Mouse (Mus musculus) heart, postnatal 0 days (tissue): ENCODE measurements around the gene Hist1h2bh. TPM values are rescaled to one million over a fixed set of nuclear protein-coding genes. Genes with fewer than 3 reads are reported as not detected.

Experiments used
- ATAC-seq: fragments of 200-750 bp; cut with Nextera tagmentation; 2 replicates; pipeline ENCODE4 v1.8.0; 2017; ENCODE audit warnings: low read depth, moderate number of reproducible peaks, moderate library complexity; ENCODE audit not compliant: insufficient read depth
- DNase-seq: peaks from one replicate; pipeline ENCODE4 v3.0.0-alpha.2; 2016; ENCODE audit warnings: low spot score
- H3K27ac ChIP-seq: fragments of 300-500 bp; sonication (generic); 2 replicates; pipeline ENCODE4 v1.5.1; 2014; ENCODE audit warnings: low read depth, mild to moderate bottlenecking
- H3K27me3 ChIP-seq: fragments of 300-500 bp; sonication (generic); 2 replicates; pipeline ENCODE4 v1.6.1; 2014; ENCODE audit warnings: low read length, mixed read lengths; ENCODE audit not compliant: control insufficient read depth, insufficient read depth
- H3K36me3 ChIP-seq: fragments of 300-500 bp; sonication (generic); replicated peaks from 2 replicates; pipeline ENCODE4 v1.6.1; 2014; ENCODE audit warnings: low read length, mixed read lengths; ENCODE audit not compliant: control insufficient read depth, insufficient read depth
- H3K4me1 ChIP-seq: fragments of 300-500 bp; sonication (generic); 2 replicates; pipeline ENCODE4 v1.6.1; 2014; ENCODE audit warnings: antibody characterized with exemption; ENCODE audit not compliant: control insufficient read depth, insufficient read depth
- H3K4me2 ChIP-seq: fragments of 300-500 bp; sonication (generic); 2 replicates; pipeline ENCODE4 v1.6.1; 2014; ENCODE audit warnings: low read depth, mild to moderate bottlenecking, low read length, moderate library complexity
- H3K4me3 ChIP-seq: fragments of 300-500 bp; sonication (generic); 2 replicates; pipeline ENCODE4 v1.5.1; 2014; ENCODE audit warnings: low read depth, low read length
- H3K9ac ChIP-seq: fragments of 300-500 bp; sonication (generic); replicated peaks from 2 replicates; pipeline ENCODE4 v1.6.1; 2014; ENCODE audit warnings: low read depth, low read length, mixed read lengths
- H3K9me3 ChIP-seq: fragments of 300-500 bp; sonication (generic); replicated peaks from 2 replicates; pipeline ENCODE4 v1.6.1; 2016; ENCODE audit warnings: low read length; ENCODE audit not compliant: control insufficient read depth
- CTCF ChIP-seq: IDR thresholded peaks from 2 replicates; pipeline ENCODE4 v1.5.1; 2016; ENCODE audit warnings: antibody characterized with exemption, control low read depth, low read depth
- EP300 ChIP-seq: IDR thresholded peaks from 2 replicates; pipeline ENCODE4 v1.6.1; 2016; ENCODE audit warnings: antibody characterized with exemption, low read depth
- WGBS: fragments of 180-500 bp; shearing (Covaris S2); extraction: QIAGEN DNeasy Blood & Tissue Kit; methylation state at CpG from one replicate; pipeline ENCODE4 v1.1.7; 2014; 5-methylcytosine and 5-hydroxymethylcytosine counted together
- microRNA-seq: library from miRNA; unstranded; fragments of <30 nt; microRNA quantifications from one replicate; pipeline ENCODE4, GENCODE M21; 2016
- polyA plus RNA-seq: library from polyadenylated mRNA; unstranded; fragments of >200 nt; fragmentation: Nextera tagmentation; extraction: Ambion mirVana; gene quantifications from 2 replicates; pipeline ENCODE4 v1.2.1, GENCODE M21; 2015
- total RNA-seq: library from RNA; depleted of rRNA; stranded (reverse); fragments of >200 nt; gene quantifications from 2 replicates; pipeline ENCODE4 v1.2.3, GENCODE M21; 2014; ENCODE audit warnings: low replicate concordance; rRNA removed

Gene Hist1h2bh
- total and polyA plus RNA-seq, 2 experiments from 2014 or later: 0.31 to 82.5 TPM

- DNase-seq (no peak), ATAC-seq (no peak)
- Histone ChIP-seq H3K4me2 (no peak overlapping the region), H3K4me1 (no peaks in the 10 kb centered on the region), H3K9ac (no peak overlapping the region), H3K4me3 (no peak overlapping the region), H3K27ac (no peak overlapping the region), H3K36me3 (no peaks in the 10 kb centered on the region), H3K27me3 (no peaks in the 10 kb centered on the region), H3K9me3 (no peaks in the 10 kb centered on the region)
- TF ChIP-seq EP300 (no peak), CTCF (no peak)
- 79% methylated on average over 6 of the region's 6 CpGs for WGBS
Measured at GRCm38 (mm10) chr13:23495526-23495925, 47.7 kb downstream of the Hist1h2bh start.

- Histone ChIP-seq H3K9me3 (no peaks in the 10 kb centered on the region), H3K27me3 (no peaks in the 10 kb centered on the region), H3K36me3 (no peaks in the 10 kb centered on the region), H3K9ac (no peak overlapping the region), H3K4me1 (no peaks in the 10 kb centered on the region), H3K27ac (no peak overlapping the region), H3K4me3 (peak overlapping the region; percentile 38), H3K4me2 (peak overlapping the region; percentile 55)
- WGBS: 10% methylated on average over 14 of the region's 14 CpGs
- no peak for TF ChIP-seq CTCF
- TF ChIP-seq EP300: no peak
- DNase-seq: no peak
- no peak for ATAC-seq
Measured at GRCm38 (mm10) chr13:23491990-23492389, 51.2 kb downstream of the Hist1h2bh start.

Small RNA genes lying within 50 kb of the gene (microRNA-seq; reads per million reads assigned to microRNA genes)
- not detected for gene Gm44297
- gene Gm44359: not detected
- gene Gm44394: not detected
- 0.54 reads per million for gene n-TStga1

Other genes starting within 250 kb of the Hist1h2bh start
Only the 30 nearest of the 34 such genes appear.
- 10.0 and 11.9 TPM in 2 replicates for gene Zfp322a, start 174.2 kb downstream of the Hist1h2bh start, total RNA-seq
- gene Zfp322a, start 174.2 kb downstream of the Hist1h2bh start, polyA plus RNA-seq: 27.0 and 28.1 TPM in 2 replicates
- gene Abt1, start 119.5 kb downstream of the Hist1h2bh start, total RNA-seq: 6.7 and 7.4 TPM in 2 replicates
- gene Abt1, start 119.5 kb downstream of the Hist1h2bh start, polyA plus RNA-seq: 6.8 and 7.2 TPM in 2 replicates
- gene Btn1a1, start 77.5 kb downstream of the Hist1h2bh start, total RNA-seq: 0.27 TPM in 1 of 2 replicates, not detected in the other
- 0.14 and 0.18 TPM in 2 replicates for gene Btn1a1, start 77.5 kb downstream of the Hist1h2bh start, polyA plus RNA-seq
- not detected in 2 replicates for gene Btn2a2, start 54.5 kb downstream of the Hist1h2bh start, total RNA-seq
- gene Btn2a2, start 54.5 kb downstream of the Hist1h2bh start, polyA plus RNA-seq: 0.04 and 0.15 TPM in 2 replicates
- 3,824 and 4,565 TPM in 2 replicates for gene Hist1h4h, start 12.3 kb downstream of the Hist1h2bh start, total RNA-seq
- 30.4 and 37.5 TPM in 2 replicates for gene Hist1h4h, start 12.3 kb downstream of the Hist1h2bh start, polyA plus RNA-seq
- gene Hist1h2af, start 9.5 kb downstream of the Hist1h2bh start, total RNA-seq: 369 and 922 TPM in 2 replicates
- gene Hist1h2af, start 9.5 kb downstream of the Hist1h2bh start, polyA plus RNA-seq: 1.3 and 2.6 TPM in 2 replicates
- 709 and 989 TPM in 2 replicates for gene Hist1h3g, start 8.0 kb downstream of the Hist1h2bh start, total RNA-seq
- 2.4 and 2.5 TPM in 2 replicates for gene Hist1h3g, start 8.0 kb downstream of the Hist1h2bh start, polyA plus RNA-seq
- gene Hist1h3f, start 660 bp upstream of the Hist1h2bh start, total RNA-seq: 441 and 779 TPM in 2 replicates
- gene Hist1h3f, start 660 bp upstream of the Hist1h2bh start, polyA plus RNA-seq: 0.29 and 0.45 TPM in 2 replicates
- gene Hist1h4f, start 8.3 kb upstream of the Hist1h2bh start, total RNA-seq: 2,919 and 3,073 TPM in 2 replicates
- gene Hist1h4f, start 8.3 kb upstream of the Hist1h2bh start, polyA plus RNA-seq: 0.65 TPM in 1 of 2 replicates, not detected in the other
- gene Hist1h1d, start 9.9 kb upstream of the Hist1h2bh start, total RNA-seq: 61.7 and 66.1 TPM in 2 replicates
- 0.16 and 0.20 TPM in 2 replicates for gene Hist1h1d, start 9.9 kb upstream of the Hist1h2bh start, polyA plus RNA-seq
- 625 and 977 TPM in 2 replicates for gene Hist1h3e, start 19.0 kb upstream of the Hist1h2bh start, total RNA-seq
- 0.70 and 0.97 TPM in 2 replicates for gene Hist1h3e, start 19.0 kb upstream of the Hist1h2bh start, polyA plus RNA-seq
- 171 and 312 TPM in 2 replicates for gene Hist1h2ae, start 27.8 kb upstream of the Hist1h2bh start, total RNA-seq
- gene Hist1h2ae, start 27.8 kb upstream of the Hist1h2bh start, polyA plus RNA-seq: 12.1 and 14.3 TPM in 2 replicates
- gene Hist1h2bg, start 28.0 kb upstream of the Hist1h2bh start, total RNA-seq: 1,110 and 1,666 TPM in 2 replicates
- 2.5 and 4.3 TPM in 2 replicates for gene Hist1h2bg, start 28.0 kb upstream of the Hist1h2bh start, polyA plus RNA-seq
- 603 and 951 TPM in 2 replicates for gene Hist1h2bf, start 30.8 kb upstream of the Hist1h2bh start, total RNA-seq
- gene Hist1h2bf, start 30.8 kb upstream of the Hist1h2bh start, polyA plus RNA-seq: 1.3 and 1.6 TPM in 2 replicates
- 568 and 769 TPM in 2 replicates for gene Hist1h2ad, start 31.0 kb upstream of the Hist1h2bh start, total RNA-seq
- gene Hist1h2ad, start 31.0 kb upstream of the Hist1h2bh start, polyA plus RNA-seq: 0.27 and 1.8 TPM in 2 replicates
- 116 and 155 TPM in 2 replicates for gene Hist1h3d, start 32.4 kb upstream of the Hist1h2bh start, total RNA-seq
- gene Hist1h3d, start 32.4 kb upstream of the Hist1h2bh start, polyA plus RNA-seq: 1.2 and 1.8 TPM in 2 replicates
- gene Hist1h4d, start 38.2 kb upstream of the Hist1h2bh start, total RNA-seq: 1,649 and 2,136 TPM in 2 replicates
- 18.8 and 21.2 TPM in 2 replicates for gene Hist1h4d, start 38.2 kb upstream of the Hist1h2bh start, polyA plus RNA-seq
- 253 and 309 TPM in 2 replicates for gene Hist1h2be, start 77.7 kb upstream of the Hist1h2bh start, total RNA-seq
- 0.82 and 1.2 TPM in 2 replicates for gene Hist1h2be, start 77.7 kb upstream of the Hist1h2bh start, polyA plus RNA-seq
- gene Hist1h1e, start 79.2 kb upstream of the Hist1h2bh start, total RNA-seq: 271 and 391 TPM in 2 replicates
- gene Hist1h1e, start 79.2 kb upstream of the Hist1h2bh start, polyA plus RNA-seq: 5.6 and 6.7 TPM in 2 replicates
- 62.8 and 88.1 TPM in 2 replicates for gene Hist1h2ac, start 140.6 kb upstream of the Hist1h2bh start, total RNA-seq
- 0.45 and 0.49 TPM in 2 replicates for gene Hist1h2ac, start 140.6 kb upstream of the Hist1h2bh start, polyA plus RNA-seq
- gene Hist1h2bc, start 140.8 kb upstream of the Hist1h2bh start, total RNA-seq: 253 and 309 TPM in 2 replicates
- 94.4 and 115 TPM in 2 replicates for gene Hist1h2bc, start 140.8 kb upstream of the Hist1h2bh start, polyA plus RNA-seq
- gene Hist1h1t, start 152.4 kb upstream of the Hist1h2bh start, total RNA-seq: 0.23 and 2.0 TPM in 2 replicates
- not detected in 2 replicates for gene Hist1h1t, start 152.4 kb upstream of the Hist1h2bh start, polyA plus RNA-seq
- 1,145 and 1,607 TPM in 2 replicates for gene Hist1h4c, start 155.1 kb upstream of the Hist1h2bh start, total RNA-seq
- gene Hist1h4c, start 155.1 kb upstream of the Hist1h2bh start, polyA plus RNA-seq: 1.5 and 1.7 TPM in 2 replicates
- 21.4 and 25.9 TPM in 2 replicates for gene Hfe, start 167.5 kb upstream of the Hist1h2bh start, total RNA-seq
- gene Hfe, start 167.5 kb upstream of the Hist1h2bh start, polyA plus RNA-seq: 18.0 and 22.3 TPM in 2 replicates
- 770 and 1,043 TPM in 2 replicates for gene Hist1h1c, start 195.4 kb upstream of the Hist1h2bh start, total RNA-seq
- 73.4 and 101 TPM in 2 replicates for gene Hist1h1c, start 195.4 kb upstream of the Hist1h2bh start, polyA plus RNA-seq
- gene Hist1h3c, start 202.2 kb upstream of the Hist1h2bh start, total RNA-seq: 1,907 and 3,007 TPM in 2 replicates
- 1.2 and 1.3 TPM in 2 replicates for gene Hist1h3c, start 202.2 kb upstream of the Hist1h2bh start, polyA plus RNA-seq
- gene Hist1h2bb, start 203.3 kb upstream of the Hist1h2bh start, total RNA-seq: 1,542 and 1,547 TPM in 2 replicates
- gene Hist1h2bb, start 203.3 kb upstream of the Hist1h2bh start, polyA plus RNA-seq: 0.59 and 0.78 TPM in 2 replicates
- gene Hist1h2ab, start 207.7 kb upstream of the Hist1h2bh start, total RNA-seq: 667 and 733 TPM in 2 replicates
- gene Hist1h2ab, start 207.7 kb upstream of the Hist1h2bh start, polyA plus RNA-seq: 5.6 and 7.6 TPM in 2 replicates
- 800 and 1,239 TPM in 2 replicates for gene Hist1h3b, start 208.9 kb upstream of the Hist1h2bh start, total RNA-seq
- 3.2 and 3.3 TPM in 2 replicates for gene Hist1h3b, start 208.9 kb upstream of the Hist1h2bh start, polyA plus RNA-seq
- gene Hist1h4b, start 213.6 kb upstream of the Hist1h2bh start, total RNA-seq: 252 and 267 TPM in 2 replicates
- gene Hist1h4b, start 213.6 kb upstream of the Hist1h2bh start, polyA plus RNA-seq: 0.46 and 0.60 TPM in 2 replicates